Mouse (Mus musculus): ENCODE results near the gene Gm49380. TPM values are rescaled to one million over a fixed set of nuclear protein-coding genes. Genes with fewer than 3 reads are reported as not detected.

Gm49380 gene
- polyA plus RNA-seq, 1 experiment from 2014 or later: 0.08 TPM

DNA sequence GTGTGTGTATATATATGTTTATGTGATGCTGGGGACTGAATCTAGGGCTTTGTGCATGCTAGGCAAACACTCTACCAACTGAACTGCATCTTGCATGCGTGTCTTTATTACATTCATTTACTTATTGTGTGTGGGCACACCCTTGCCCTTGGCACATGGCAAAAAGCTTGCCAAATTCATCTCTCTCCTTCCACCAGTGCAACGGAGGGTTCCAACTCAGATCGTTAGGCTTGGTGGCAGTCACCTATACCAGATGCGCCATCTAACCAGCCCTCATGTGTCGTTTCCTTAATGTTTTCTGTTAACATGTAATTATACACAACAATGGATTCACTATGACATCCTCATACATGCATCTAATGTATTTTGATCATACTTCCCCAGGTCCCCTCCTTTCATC is 31.0 kb downstream of the Gm49380 start:
- WGBS: 87% methylated on average over 5 of the region's 5 CpGs
- no peak overlapping the region for H3K27ac ChIP-seq (ENCODE audit: low read depth, low read length)

DNA sequence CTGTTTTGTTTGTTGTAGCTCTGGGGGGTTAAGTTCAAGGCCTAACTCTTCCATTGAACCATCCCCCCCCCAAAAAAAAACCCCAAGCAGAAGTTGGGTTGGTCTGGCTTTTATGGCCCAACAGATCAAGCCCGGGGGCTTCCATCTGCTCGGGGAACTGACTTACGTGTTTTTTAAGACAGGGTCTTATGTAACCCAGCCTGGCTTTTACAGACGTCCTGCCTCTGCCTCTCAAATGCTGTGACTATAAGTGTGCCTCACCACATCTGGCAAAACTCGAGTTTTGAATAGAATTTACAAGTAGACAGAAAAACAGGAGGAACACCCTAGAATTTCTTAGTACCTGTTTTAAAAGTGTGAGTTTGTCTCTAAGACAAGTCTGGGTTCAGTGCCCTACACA is 31.7 kb downstream of the Gm49380 start:
- Histone ChIP-seq H3K9me3 (ENCODE audit: control insufficient read depth, low read length) (no peaks in the 10 kb centered on the region), H3K36me3 (ENCODE audit: control insufficient read depth, insufficient read depth, low read length) (no peaks in the 10 kb centered on the region), H3K27me3 (ENCODE audit: control insufficient read depth, insufficient read depth, low read length) (no peaks in the 10 kb centered on the region; the same call in 1 of the 2 replicates), H3K4me1 (ENCODE audit: control insufficient read depth, insufficient read depth, low read length) (peaks cover 14% of the 10 kb centered on the region; the same call in 1 of the 2 replicates), H3K4me2 (ENCODE audit: low read depth, low read length) (no peak overlapping the region), H3K9ac (replicated peaks; ENCODE audit: low read depth, low read length) (no peak overlapping the region), H3K4me3 (ENCODE audit: low read depth, low read length) (no peak overlapping the region), H3K27ac (ENCODE audit: low read depth, low read length) (no peak overlapping the region)
- 62% methylated on average over 5 of the region's 5 CpGs for WGBS
- ATAC-seq (ENCODE audit: low read depth): no peak

More for the DNA sequence above, 31.0 kb downstream of the Gm49380 start:
- Histone ChIP-seq H3K9me3 (ENCODE audit: control insufficient read depth, low read length) (no peaks in the 10 kb centered on the region), H3K4me2 (ENCODE audit: low read depth, low read length) (no peak overlapping the region), H3K36me3 (ENCODE audit: control insufficient read depth, insufficient read depth, low read length) (no peaks in the 10 kb centered on the region), H3K27me3 (ENCODE audit: control insufficient read depth, insufficient read depth, low read length) (no peaks in the 10 kb centered on the region; the same call in 1 of the 2 replicates), H3K4me1 (ENCODE audit: control insufficient read depth, insufficient read depth, low read length) (peaks cover 14% of the 10 kb centered on the region; the same call in 1 of the 2 replicates), H3K4me3 (ENCODE audit: low read depth, low read length) (no peak overlapping the region), H3K9ac (replicated peaks; ENCODE audit: low read depth, low read length) (no peak overlapping the region)
- no peak for ATAC-seq (ENCODE audit: low read depth)

- H3K9ac ChIP-seq (replicated peaks; ENCODE audit: low read depth, low read length): no peak overlapping the region
- WGBS: 66% methylated on average over 5 of the region's 5 CpGs
- no peaks in the 10 kb centered on the region for H3K9me3 ChIP-seq (ENCODE audit: control insufficient read depth, low read length)
- H3K4me2 ChIP-seq (ENCODE audit: low read depth, low read length): no peak overlapping the region
- no peaks in the 10 kb centered on the region for H3K36me3 ChIP-seq (ENCODE audit: control insufficient read depth, insufficient read depth, low read length)
- H3K27ac ChIP-seq (ENCODE audit: low read depth, low read length): no peak overlapping the region
- H3K4me3 ChIP-seq (ENCODE audit: low read depth, low read length): no peak overlapping the region
- no peak for ATAC-seq (ENCODE audit: low read depth)
- no peaks in the 10 kb centered on the region; the same call in 1 of the 2 replicates for H3K27me3 ChIP-seq (ENCODE audit: control insufficient read depth, insufficient read depth, low read length)
- H3K4me1 ChIP-seq (ENCODE audit: control insufficient read depth, insufficient read depth, low read length): peaks cover 14% of the 10 kb centered on the region; the same call in 1 of the 2 replicates
These were observed 32.3 kb downstream of the Gm49380 start for GRCm38 (mm10) chr9:44080953-44081352.

- no peak for ATAC-seq (ENCODE audit: low read depth)
- 77% methylated on average over 10 of the region's 10 CpGs for WGBS
These were observed 33.1 kb downstream of the Gm49380 start for GRCm38 (mm10) chr9:44079997-44080780.

DNA sequence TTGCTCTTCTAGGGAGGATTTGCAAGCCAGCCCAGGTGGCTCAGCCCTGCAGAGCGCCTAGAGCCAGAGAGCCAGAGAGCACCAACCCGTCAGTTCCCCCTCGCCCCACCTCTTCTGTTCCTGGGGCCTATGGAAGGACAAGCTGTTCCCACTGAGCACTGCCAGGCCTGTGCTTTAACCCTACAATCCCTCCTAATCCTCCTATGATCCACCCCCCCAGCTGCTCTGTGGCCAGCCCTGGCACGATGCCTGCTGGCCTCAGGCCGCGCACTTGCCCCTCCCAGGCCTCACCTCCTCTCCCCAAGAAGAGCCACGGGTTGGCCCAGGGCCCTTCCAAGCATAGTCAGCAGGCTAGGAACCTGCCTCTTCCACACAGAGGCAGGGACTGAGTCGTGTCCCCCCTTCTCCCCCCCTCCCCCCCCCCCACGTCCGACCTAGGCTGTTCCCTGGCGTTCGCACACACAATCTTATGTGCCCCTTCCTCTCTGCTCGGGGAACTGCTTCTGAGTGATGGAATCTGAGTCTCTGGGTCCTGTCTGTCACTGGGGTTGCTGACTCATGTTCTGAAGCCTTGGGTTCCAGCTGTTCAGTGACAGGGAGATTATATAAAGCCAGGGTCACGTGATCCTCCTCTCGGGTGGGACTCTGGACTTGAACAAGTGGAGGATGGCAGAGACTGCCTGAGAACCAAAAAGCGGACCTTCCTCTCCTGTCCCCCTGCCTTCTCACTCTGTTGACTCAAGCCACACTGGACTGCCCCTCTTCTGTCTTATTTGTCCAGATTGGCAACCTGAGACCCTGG is 34.1 kb downstream of the Gm49380 start:
- peaks cover 12% of the 10 kb centered on the region; the same call in 1 of the 2 replicates for H3K4me1 ChIP-seq (ENCODE audit: control insufficient read depth, insufficient read depth, low read length)
- no peak overlapping the region for H3K4me2 ChIP-seq (ENCODE audit: low read depth, low read length)
- no peak overlapping the region for H3K9ac ChIP-seq (replicated peaks; ENCODE audit: low read depth, low read length)
- no peaks in the 10 kb centered on the region; the same call in 1 of the 2 replicates for H3K27me3 ChIP-seq (ENCODE audit: control insufficient read depth, insufficient read depth, low read length)
- no peak overlapping the region for H3K27ac ChIP-seq (ENCODE audit: low read depth, low read length)
- H3K9me3 ChIP-seq (ENCODE audit: control insufficient read depth, low read length): no peaks in the 10 kb centered on the region
- H3K36me3 ChIP-seq (ENCODE audit: control insufficient read depth, insufficient read depth, low read length): no peaks in the 10 kb centered on the region
- no peak overlapping the region for H3K4me3 ChIP-seq (ENCODE audit: low read depth, low read length)
- ATAC-seq (ENCODE audit: low read depth): peak; percentile 61; the same call in 1 of the 2 replicates
- WGBS: 43% methylated on average over 16 of the region's 16 CpGs

More at GRCm38 (mm10) chr9:44079997-44080780, 33.1 kb downstream of the Gm49380 start:
- H3K36me3 ChIP-seq (ENCODE audit: control insufficient read depth, insufficient read depth, low read length): no peaks in the 10 kb centered on the region
- H3K27ac ChIP-seq (ENCODE audit: low read depth, low read length): no peak overlapping the region
- H3K27me3 ChIP-seq (ENCODE audit: control insufficient read depth, insufficient read depth, low read length): no peaks in the 10 kb centered on the region; the same call in 1 of the 2 replicates
- no peaks in the 10 kb centered on the region for H3K9me3 ChIP-seq (ENCODE audit: control insufficient read depth, low read length)
- H3K4me2 ChIP-seq (ENCODE audit: low read depth, low read length): no peak overlapping the region
- no peak overlapping the region for H3K9ac ChIP-seq (replicated peaks; ENCODE audit: low read depth, low read length)
- H3K4me3 ChIP-seq (ENCODE audit: low read depth, low read length): no peak overlapping the region
- H3K4me1 ChIP-seq (ENCODE audit: control insufficient read depth, insufficient read depth, low read length): peaks cover 14% of the 10 kb centered on the region; the same call in 1 of the 2 replicates

DNA sequence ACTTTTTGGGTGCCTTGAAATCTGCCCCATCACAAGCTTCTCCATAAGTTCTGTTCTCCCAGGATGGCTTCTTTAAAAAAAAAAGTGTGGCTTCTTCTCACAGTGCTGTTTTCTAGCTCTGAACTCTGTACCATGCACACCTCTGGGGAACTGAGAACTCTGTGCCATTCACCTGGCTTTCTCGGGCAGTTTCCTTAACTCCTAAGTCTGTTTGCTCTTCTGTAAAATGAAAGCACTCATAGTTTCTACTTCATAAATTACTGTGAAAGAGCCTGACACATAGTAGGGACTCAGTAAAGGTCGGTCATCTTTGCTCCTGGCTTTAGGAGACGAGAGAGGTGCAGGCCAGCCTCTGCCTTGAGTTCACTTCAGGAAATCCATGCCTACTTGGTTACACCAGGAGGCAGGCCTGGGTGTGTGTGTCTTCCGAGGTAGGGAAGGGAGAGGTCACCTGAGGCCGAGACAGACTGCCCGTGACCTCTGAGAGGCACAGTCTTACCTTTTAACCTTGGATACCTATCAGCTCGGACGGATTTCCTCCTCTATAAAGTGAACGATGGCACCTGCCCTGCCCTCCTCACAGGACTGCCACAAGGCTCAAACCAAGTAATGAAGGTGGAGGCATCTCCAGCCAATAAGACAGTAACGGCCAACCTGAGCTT is 35.0 kb downstream of the Gm49380 start:
- Histone ChIP-seq H3K4me3 (ENCODE audit: low read depth, low read length) (no peak overlapping the region), H3K4me1 (ENCODE audit: control insufficient read depth, insufficient read depth, low read length) (peaks cover 7% of the 10 kb centered on the region; the same call in 1 of the 2 replicates), H3K9ac (replicated peaks; ENCODE audit: low read depth, low read length) (no peak overlapping the region), H3K4me2 (ENCODE audit: low read depth, low read length) (no peak overlapping the region), H3K36me3 (ENCODE audit: control insufficient read depth, insufficient read depth, low read length) (no peaks in the 10 kb centered on the region), H3K27ac (ENCODE audit: low read depth, low read length) (no peak overlapping the region), H3K27me3 (ENCODE audit: control insufficient read depth, insufficient read depth, low read length) (no peaks in the 10 kb centered on the region; the same call in 1 of the 2 replicates), H3K9me3 (ENCODE audit: control insufficient read depth, low read length) (no peaks in the 10 kb centered on the region)
- ATAC-seq (ENCODE audit: low read depth): no peak
- 85% methylated on average over 10 of the region's 10 CpGs for WGBS

GRCm38 (mm10) chr9:44077266-44077910 is 35.9 kb downstream of the Gm49380 start:
- 85% methylated on average over 11 of the region's 11 CpGs for WGBS
- ATAC-seq (ENCODE audit: low read depth): no peak

DNA sequence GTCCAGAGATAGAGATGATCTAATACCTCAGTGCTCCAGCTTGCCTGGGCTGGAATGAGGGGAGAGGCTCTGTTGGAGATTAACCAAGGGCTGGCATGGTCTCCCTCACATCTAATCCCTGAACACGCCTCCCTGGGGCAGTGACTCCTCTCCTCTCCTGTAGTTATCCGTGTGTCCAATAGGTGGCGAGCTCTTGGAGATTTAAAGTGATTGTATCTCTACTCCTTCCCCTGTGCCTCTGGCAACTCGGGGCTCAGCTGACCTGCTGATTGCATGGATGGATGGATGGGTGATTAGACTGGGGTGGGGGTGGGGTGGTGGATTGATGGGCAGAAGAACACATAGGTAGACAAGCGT is 36.6 kb downstream of the Gm49380 start:
- 19% methylated on average over 5 of the region's 5 CpGs for WGBS
- no peak overlapping the region for H3K9ac ChIP-seq (replicated peaks; ENCODE audit: low read depth, low read length)
- H3K4me1 ChIP-seq (ENCODE audit: control insufficient read depth, insufficient read depth, low read length): peaks cover 7% of the 10 kb centered on the region; the same call in 1 of the 2 replicates
- no peak overlapping the region for H3K4me2 ChIP-seq (ENCODE audit: low read depth, low read length)
- H3K9me3 ChIP-seq (ENCODE audit: control insufficient read depth, low read length): no peaks in the 10 kb centered on the region
- no peak for ATAC-seq (ENCODE audit: low read depth)
- no peaks in the 10 kb centered on the region for H3K27me3 ChIP-seq (ENCODE audit: control insufficient read depth, insufficient read depth, low read length)
- H3K36me3 ChIP-seq (ENCODE audit: control insufficient read depth, insufficient read depth, low read length): no peaks in the 10 kb centered on the region
- H3K27ac ChIP-seq (ENCODE audit: low read depth, low read length): no peak overlapping the region
- no peak overlapping the region for H3K4me3 ChIP-seq (ENCODE audit: low read depth, low read length)

More at GRCm38 (mm10) chr9:44077266-44077910, 35.9 kb downstream of the Gm49380 start:
- Histone ChIP-seq H3K9me3 (ENCODE audit: control insufficient read depth, low read length) (no peaks in the 10 kb centered on the region), H3K4me1 (ENCODE audit: control insufficient read depth, insufficient read depth, low read length) (peaks cover 7% of the 10 kb centered on the region; the same call in 1 of the 2 replicates), H3K4me3 (ENCODE audit: low read depth, low read length) (no peak overlapping the region), H3K9ac (replicated peaks; ENCODE audit: low read depth, low read length) (no peak overlapping the region), H3K36me3 (ENCODE audit: control insufficient read depth, insufficient read depth, low read length) (no peaks in the 10 kb centered on the region), H3K27me3 (ENCODE audit: control insufficient read depth, insufficient read depth, low read length) (no peaks in the 10 kb centered on the region), H3K4me2 (ENCODE audit: low read depth, low read length) (no peak overlapping the region), H3K27ac (ENCODE audit: low read depth, low read length) (no peak overlapping the region)
